Mouse (Mus musculus) cortical plate, adult 2 months (tissue): ENCODE data around the gene Xirp2.
"Not testable (repeated sequence)": the region's sequence is repeated elsewhere in the genome, so short reads cannot be mapped to it uniquely, and the experiment has no call there.

ENCODE experiments used
- CTCF ChIP-seq: fragments of 200-500 bp; IDR thresholded peaks from 2 replicates; pipeline ENCODE4 v1.5.1; 2011; ENCODE audit warnings: mild to moderate bottlenecking, control low read depth, low read length; ENCODE audit not compliant: insufficient read depth; ENCODE audit errors: extremely low read depth
- POLR2A ChIP-seq: fragments of 200-500 bp; IDR thresholded peaks from 2 replicates; pipeline ENCODE4 v1.6.1; 2011; ENCODE audit warnings: mild to moderate bottlenecking, low read length, control low read depth; ENCODE audit not compliant: insufficient read depth; ENCODE audit errors: extremely low read depth

DNA sequence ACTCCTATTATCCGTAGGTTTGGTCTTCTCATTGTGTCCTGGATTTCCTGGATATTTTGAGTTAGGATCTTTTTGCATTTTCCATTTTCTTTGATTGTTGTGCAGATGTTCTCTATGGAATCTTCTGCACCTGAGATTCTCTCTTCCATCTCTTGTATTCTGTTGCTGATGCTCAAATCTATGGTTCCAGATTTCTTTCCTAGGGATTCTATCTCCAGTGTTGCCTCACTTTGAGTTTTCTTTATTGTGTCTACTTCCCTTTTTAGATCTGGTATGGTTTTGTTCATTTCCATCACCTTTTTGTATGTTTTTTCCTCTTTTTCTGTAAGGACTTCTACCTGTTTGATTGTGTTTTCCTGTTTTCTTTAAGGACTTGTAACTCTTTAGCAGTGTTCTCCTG, 32.4 kb upstream of the Xirp2 start, which contains the start of gene Gm21830:
- not testable (repeated sequence) for TF ChIP-seq CTCF, POLR2A
